Mouse (Mus musculus) CH12.LX (cell line): Measurements from ENCODE around the gene Ccdc134. TPM values are rescaled to one million over a fixed set of nuclear protein-coding genes. Genes with fewer than 3 reads are reported as not detected.

Experiments
- DNase-seq: peaks from one replicate; pipeline ENCODE4 v3.0.0-alpha.2; 2013; ENCODE audit errors: extremely low read depth
- H3K27ac ChIP-seq: 2 replicates; pipeline ENCODE4 v1.5.1; 2012; ENCODE audit warnings: low read depth, mild to moderate bottlenecking, control low read depth, moderate library complexity; ENCODE audit not compliant: insufficient read depth
- H3K27me3 ChIP-seq: replicated peaks from 2 replicates; pipeline ENCODE3; 2012; ENCODE audit warnings: inconsistent platforms
- H3K36me3 ChIP-seq, 2 experiments: replicated peaks in 1 of 2; 2 replicates each; pipeline versions ENCODE3 to v1.6.1; 2012; ENCODE audit warnings: inconsistent platforms in 1 of 2, low read length in 1 of 2, mild to moderate bottlenecking in 1 of 2, mixed read lengths in 1 of 2, moderate library complexity in 1 of 2; ENCODE audit not compliant: control insufficient read depth in 1 of 2, insufficient read depth in 1 of 2
- H3K4me1 ChIP-seq, 2 experiments: 2 replicates each; pipeline ENCODE4 v1.6.1; 2012; ENCODE audit warnings: inconsistent platforms in 1 of 2, moderate library complexity in 1 of 2; ENCODE audit not compliant: insufficient read depth in 2 of 2, control insufficient read depth in 1 of 2
- H3K4me2 ChIP-seq: 2 replicates; pipeline ENCODE4 v1.6.1; 2012; ENCODE audit warnings: low read depth, mild to moderate bottlenecking, control low read depth; ENCODE audit not compliant: poor library complexity, insufficient read depth, severe bottlenecking
- H3K4me3 ChIP-seq, 3 experiments: fragments of 150-350 bp in 1 of 3; sonication (generic) in 1 of 3; replicated peaks in 1 of 3; 2 replicates each; pipeline versions ENCODE3 to v1.5.1; 2011 to 2012; ENCODE audit warnings: low read depth in 2 of 3, low read length in 2 of 3, mild to moderate bottlenecking in 2 of 3, moderate library complexity in 2 of 3, control low read depth in 1 of 3, improper control_type of control experiment in 1 of 3, inconsistent platforms in 1 of 3, mixed read lengths in 1 of 3; ENCODE audit not compliant: poor library complexity in 1 of 3
- H3K79me2 ChIP-seq: replicated peaks from 2 replicates; pipeline ENCODE4 v1.6.1; 2012; ENCODE audit warnings: mild to moderate bottlenecking, moderate library complexity; ENCODE audit not compliant: control insufficient read depth, poor library complexity, insufficient read depth, severe bottlenecking; ENCODE audit errors: extremely low read depth
- H3K9ac ChIP-seq: 2 replicates; pipeline ENCODE4 v1.6.1; 2012; ENCODE audit warnings: low read depth, mild to moderate bottlenecking, control low read depth, moderate library complexity; ENCODE audit not compliant: insufficient read depth
- H3K9me3 ChIP-seq: replicated peaks from 2 replicates; pipeline ENCODE3; 2012; ENCODE audit warnings: low read length, inconsistent platforms, mixed read lengths
- CHD1 ChIP-seq: IDR thresholded peaks from 2 replicates; pipeline ENCODE4 v1.6.1; 2012; ENCODE audit warnings: low read depth, low read length, improper control_type of control experiment, inconsistent platforms
- CHD2 ChIP-seq: IDR thresholded peaks from 2 replicates; pipeline ENCODE4 v1.6.1; 2011; ENCODE audit warnings: low read length, improper control_type of control experiment
- E2F4 ChIP-seq: IDR thresholded peaks from 2 replicates; pipeline ENCODE4 v1.6.1; 2011; ENCODE audit warnings: low read depth, low read length, improper control_type of control experiment; ENCODE audit not compliant: insufficient replicate concordance
- EP300 ChIP-seq: IDR thresholded peaks from 2 replicates; pipeline ENCODE4 v1.6.1; 2011; ENCODE audit warnings: low read length, improper control_type of control experiment
- GABPA ChIP-seq: IDR thresholded peaks from 2 replicates; pipeline ENCODE4 v1.6.1; 2012; ENCODE audit warnings: low read depth, low read length, improper control_type of control experiment, inconsistent platforms; ENCODE audit not compliant: insufficient replicate concordance
- HCFC1 ChIP-seq: IDR thresholded peaks from 2 replicates; pipeline ENCODE4 v1.6.1; 2012; ENCODE audit warnings: low read depth, mild to moderate bottlenecking, inconsistent platforms, low read length, improper control_type of control experiment
- JUN ChIP-seq: IDR thresholded peaks from 2 replicates; pipeline ENCODE4 v1.6.1; 2011; ENCODE audit warnings: low read depth, mild to moderate bottlenecking, low read length, improper control_type of control experiment, moderate library complexity; ENCODE audit not compliant: insufficient read depth
- JUND ChIP-seq: conservative IDR thresholded peaks from 2 replicates; pipeline ENCODE4 v1.6.1; 2011; ENCODE audit warnings: low read depth, low read length, improper control_type of control experiment
- KAT2A ChIP-seq: IDR thresholded peaks from 2 replicates; pipeline ENCODE4 v1.6.1; 2012; ENCODE audit warnings: low read length, improper control_type of control experiment, inconsistent platforms; ENCODE audit not compliant: insufficient replicate concordance
- MAFK ChIP-seq: IDR thresholded peaks from 2 replicates; pipeline ENCODE4 v1.6.1; 2011; ENCODE audit warnings: low read length, improper control_type of control experiment; ENCODE audit not compliant: insufficient replicate concordance
- MAZ ChIP-seq: IDR thresholded peaks from 2 replicates; pipeline ENCODE4 v1.6.1; 2012; ENCODE audit warnings: low read depth, mild to moderate bottlenecking, inconsistent platforms, low read length, improper control_type of control experiment, moderate library complexity
- MYC ChIP-seq: IDR thresholded peaks from 2 replicates; pipeline ENCODE4 v1.6.1; 2011; ENCODE audit warnings: low read depth, mild to moderate bottlenecking, improper control_type of control experiment, low read length
- NELFE ChIP-seq: IDR thresholded peaks from 2 replicates; pipeline ENCODE4 v1.6.1; 2011; ENCODE audit warnings: low read depth, low read length, improper control_type of control experiment
- NRF1 ChIP-seq: IDR thresholded peaks from 2 replicates; pipeline ENCODE4 v1.6.1; 2014; ENCODE audit warnings: low read depth, mild to moderate bottlenecking, inconsistent platforms, low read length, improper control_type of control experiment, moderate library complexity
- PAX5 ChIP-seq: IDR thresholded peaks from 2 replicates; pipeline ENCODE4 v1.6.1; 2012; ENCODE audit warnings: low read length, inconsistent platforms, mixed read lengths
- POLR2A ChIP-seq: IDR thresholded peaks from 2 replicates; pipeline ENCODE4 v1.6.1; 2011; ENCODE audit warnings: low read depth, mild to moderate bottlenecking, improper control_type of control experiment, low read length
- POLR2AphosphoS2 ChIP-seq: IDR thresholded peaks from 2 replicates; pipeline ENCODE4 v1.6.1; 2011; ENCODE audit warnings: low read depth, low read length, improper control_type of control experiment
- RAD21 ChIP-seq: IDR thresholded peaks from 2 replicates; pipeline ENCODE4 v1.6.1; 2011; ENCODE audit warnings: low read depth, mild to moderate bottlenecking, low read length, improper control_type of control experiment, moderate library complexity
- SIN3A ChIP-seq: IDR thresholded peaks from 2 replicates; pipeline ENCODE4 v1.6.1; 2012; ENCODE audit warnings: low read length, improper control_type of control experiment, inconsistent platforms
- TCF12 ChIP-seq: IDR thresholded peaks from 2 replicates; pipeline ENCODE4 v1.6.1; 2014; ENCODE audit warnings: low read depth, mild to moderate bottlenecking, inconsistent platforms, low read length, improper control_type of control experiment
- USF1 ChIP-seq: IDR thresholded peaks from 2 replicates; pipeline ENCODE4 v1.6.1; 2014; ENCODE audit warnings: low read depth, mild to moderate bottlenecking, inconsistent platforms, low read length, improper control_type of control experiment
- ZC3H11A ChIP-seq: IDR thresholded peaks from 2 replicates; pipeline ENCODE4 v1.6.1; 2012; ENCODE audit warnings: low read depth, mild to moderate bottlenecking, inconsistent platforms, low read length, improper control_type of control experiment
- ZKSCAN1 ChIP-seq: IDR thresholded peaks from 2 replicates; pipeline ENCODE4 v1.6.1; 2012; ENCODE audit warnings: low read depth, inconsistent platforms, low read length, improper control_type of control experiment, borderline replicate concordance
- dilution Hi-C: fragments of 300-500 bp; cut with MboI; formaldehyde crosslinking; loops from 2 replicates; pipeline ENCODE4 v1.14.3; 2020; ENCODE audit warnings: low sequenced_read_pairs; ENCODE audit not compliant: extremely low pct_unique_long_range_greater_than_20kb, extremely low pct_ligation_motif_present
- in situ Hi-C: fragments of 300-500 bp; cut with MboI; formaldehyde crosslinking; loops from 3 replicates; pipeline ENCODE4 v1.14.3; 2019; ENCODE audit warnings: low sequenced_read_pairs, low pct_ligation_motif_present, low pct_unique_long_range_greater_than_20kb, mixed read lengths
- polyA plus RNA-seq: library from polyadenylated mRNA; unstranded; fragments of >175 nt; gene quantifications from 2 replicates; pipeline ENCODE4 v1.2.1, GENCODE M21; 2012; ENCODE audit warnings: low read depth; ENCODE audit not compliant: insufficient read length
- total RNA-seq, 2 experiments: library from RNA; depleted of rRNA; stranded (reverse); fragments of 300-350 nt in 1 of 2; fragments of >200 nt in 1 of 2; gene quantifications; 2 replicates each; pipeline ENCODE4 v1.2.3; 2012 to 2014

Ccdc134 gene
- total and polyA plus RNA-seq, 3 experiments = 35.7 to 43.6 (median 37.1) TPM

DNA sequence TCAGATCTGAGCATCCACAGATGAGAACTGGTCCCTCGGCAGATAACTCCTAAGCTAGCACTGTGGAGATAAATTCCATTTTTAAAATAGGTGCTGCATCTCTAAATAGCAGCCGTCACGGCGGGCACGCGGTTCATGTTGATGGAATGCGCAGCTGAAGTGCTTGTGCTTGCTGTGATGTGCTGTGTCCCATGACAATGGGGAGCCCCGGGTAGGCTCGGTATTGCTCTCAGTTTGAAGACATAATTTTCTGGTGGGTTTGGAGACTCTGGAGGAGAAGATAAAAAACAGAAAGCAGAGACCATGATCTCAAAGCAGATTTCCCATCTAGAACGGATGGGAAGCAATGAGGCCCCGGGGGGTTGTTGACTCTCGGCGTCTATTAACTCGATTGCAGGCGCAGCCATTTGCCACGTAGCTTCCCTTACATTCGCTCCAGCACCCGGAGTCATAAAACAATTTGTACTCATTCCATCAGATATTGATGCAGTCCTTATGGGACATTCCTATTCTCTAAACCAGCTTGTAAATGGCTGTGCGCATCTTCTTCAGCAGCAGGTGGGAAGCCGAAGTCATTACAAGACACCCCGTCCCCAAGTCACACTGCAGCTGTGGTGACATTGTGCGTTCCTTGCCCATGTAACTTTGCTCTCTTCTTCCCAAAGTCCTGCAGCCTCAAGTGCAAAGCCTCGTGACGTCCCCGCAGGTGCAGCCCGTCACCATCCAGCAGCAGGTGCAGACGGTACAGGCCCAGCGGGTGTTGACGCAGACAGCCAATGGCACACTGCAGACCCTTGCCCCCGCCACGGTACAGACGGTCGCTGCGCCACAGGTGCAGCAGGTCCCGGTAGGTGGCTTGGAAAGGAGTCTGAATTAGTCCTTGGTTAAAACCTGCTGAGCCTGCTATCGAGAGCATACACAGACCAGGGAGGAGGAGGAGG lies 43.0 kb downstream of the Ccdc134 start:
- H3K4me2 ChIP-seq = no peak overlapping the region
- no peak overlapping the region for H3K4me3 ChIP-seq
- dilution Hi-C loops = no loop called here
- peaks cover 9 to 31% of the 10 kb centered on the region in 2 experiments for H3K4me1 ChIP-seq
- H3K9ac ChIP-seq = no peak overlapping the region
- peaks cover 53 to 79% of the 10 kb centered on the region in 2 experiments for H3K36me3 ChIP-seq
- H3K9me3 ChIP-seq = no peaks in the 10 kb centered on the region
- DNase-seq = no peak
- H3K79me2 ChIP-seq = peaks cover 41% of the 10 kb centered on the region
- H3K27me3 ChIP-seq = no peaks in the 10 kb centered on the region
- TF ChIP-seq KAT2A = no peak
- TF ChIP-seq ZKSCAN1 = no peak
- no peak for TF ChIP-seq JUND
- no peak for TF ChIP-seq EP300
- no peak for TF ChIP-seq GABPA
- TF ChIP-seq POLR2A = no peak
- TF ChIP-seq MYC = no peak
- TF ChIP-seq JUN = no peak
- TF ChIP-seq E2F4 = no peak
- no peak for TF ChIP-seq POLR2AphosphoS2
- no peak for TF ChIP-seq MAZ
- no peak for TF ChIP-seq USF1
- TF ChIP-seq HCFC1 = no peak
- TF ChIP-seq CHD2 = no peak
- no peak for TF ChIP-seq RAD21
- no peak for TF ChIP-seq MAFK
- no peak overlapping the region for H3K27ac ChIP-seq
- in situ Hi-C loops = no loop called here

DNA sequence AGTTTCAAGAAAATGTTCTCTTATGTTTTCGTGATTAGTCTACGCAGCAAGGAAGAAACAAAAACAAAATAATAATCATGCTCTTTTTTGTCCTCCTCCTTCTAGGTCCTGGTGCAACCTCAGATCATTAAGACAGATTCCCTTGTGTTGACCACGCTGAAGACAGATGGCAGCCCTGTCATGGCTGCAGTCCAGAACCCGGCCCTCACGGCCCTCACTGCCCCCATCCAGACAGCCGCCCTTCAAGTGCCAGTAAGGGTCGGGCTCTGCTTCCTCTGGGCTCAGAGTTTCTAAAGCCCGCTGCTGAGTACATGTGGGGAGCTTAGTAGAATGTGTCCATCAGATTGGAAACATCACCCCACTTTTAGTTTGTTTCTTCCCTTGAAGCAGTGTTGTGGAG lies 44.9 kb downstream of the Ccdc134 start:
- no peak for DNase-seq
- H3K4me3 ChIP-seq = no peak overlapping the region
- no peaks in the 10 kb centered on the region for H3K9me3 ChIP-seq
- peaks cover 9 to 17% of the 10 kb centered on the region in 2 experiments for H3K4me1 ChIP-seq
- in situ Hi-C loops = no loop called here
- dilution Hi-C loops = no loop called here
- no peak overlapping the region for H3K27ac ChIP-seq
- H3K79me2 ChIP-seq = peaks cover 28% of the 10 kb centered on the region
- H3K36me3 ChIP-seq = peaks cover 71 to 97% of the 10 kb centered on the region in 2 experiments
- no peak overlapping the region for H3K9ac ChIP-seq
- no peak overlapping the region for H3K4me2 ChIP-seq
- TF ChIP-seq ZC3H11A = no peak
- TF ChIP-seq NELFE = no peak
- TF ChIP-seq NRF1 = no peak
- TF ChIP-seq TCF12 = no peak
- no peak for TF ChIP-seq CHD2
- no peak for TF ChIP-seq CHD1
- TF ChIP-seq SIN3A = no peak
- TF ChIP-seq PAX5 = no peak
- TF ChIP-seq MAZ = no peak
- TF ChIP-seq MAFK = no peak
- no peak for TF ChIP-seq EP300
- TF ChIP-seq HCFC1 = no peak
- no peaks in the 10 kb centered on the region for H3K27me3 ChIP-seq
